Mouse (Mus musculus) embryonic facial prominence, embryonic 13.5 days (tissue): ENCODE data around the gene Clps. TPM values are rescaled to one million over a fixed set of nuclear protein-coding genes. Genes with fewer than 3 reads are reported as not detected.

Source experiments
- ATAC-seq: fragments of 200-750 bp; cut with Nextera tagmentation; 2 replicates; pipeline ENCODE4 v1.8.0; 2017; ENCODE audit warnings: low read depth; ENCODE audit not compliant: insufficient number of reproducible peaks, insufficient read depth, low FRiP score, low TSS enrichment
- H3K27ac ChIP-seq: fragments of 300-500 bp; sonication (generic); 2 replicates; pipeline ENCODE4 v1.5.1; 2015; ENCODE audit warnings: moderate library complexity, mild to moderate bottlenecking, inconsistent platforms
- H3K27me3 ChIP-seq: fragments of 300-500 bp; sonication (generic); 2 replicates; pipeline ENCODE4 v1.6.1; 2015; ENCODE audit warnings: mild to moderate bottlenecking, inconsistent platforms
- H3K36me3 ChIP-seq: fragments of 300-500 bp; sonication (generic); 2 replicates; pipeline ENCODE4 v1.6.1; 2015; ENCODE audit warnings: mild to moderate bottlenecking, inconsistent platforms
- H3K4me1 ChIP-seq: fragments of 300-500 bp; sonication (generic); 2 replicates; pipeline ENCODE4 v1.6.1; 2015; ENCODE audit warnings: inconsistent platforms
- H3K4me2 ChIP-seq: fragments of 300-500 bp; sonication (generic); 2 replicates; pipeline ENCODE4 v1.6.1; 2015; ENCODE audit warnings: moderate library complexity, mild to moderate bottlenecking, inconsistent platforms
- H3K4me3 ChIP-seq: fragments of 300-500 bp; sonication (generic); 2 replicates; pipeline ENCODE4 v1.5.1; 2015; ENCODE audit warnings: mild to moderate bottlenecking, inconsistent platforms
- H3K9ac ChIP-seq: fragments of 300-500 bp; sonication (generic); 2 replicates; pipeline ENCODE4 v1.6.1; 2015; ENCODE audit warnings: mild to moderate bottlenecking, inconsistent platforms
- H3K9me3 ChIP-seq: fragments of 300-500 bp; sonication (generic); 2 replicates; pipeline ENCODE4 v1.6.1; 2016; ENCODE audit warnings: inconsistent platforms
- WGBS: fragments of 180-500 bp; shearing (Covaris S2); methylation state at CpG from one replicate; pipeline ENCODE4 v1.1.7; 2015; ENCODE audit warnings: mixed read lengths; 5-methylcytosine and 5-hydroxymethylcytosine counted together
- polyA plus RNA-seq: library from polyadenylated mRNA; unstranded; fragments of >200 nt; fragmentation: Nextera tagmentation; extraction: Ambion mirVana; gene quantifications from 2 replicates; pipeline ENCODE4 v1.2.1, GENCODE M21; 2015

The Clps gene
- polyA plus RNA-seq = 1.3 TPM in 1 of 2 replicates, not detected in the other

DNA sequence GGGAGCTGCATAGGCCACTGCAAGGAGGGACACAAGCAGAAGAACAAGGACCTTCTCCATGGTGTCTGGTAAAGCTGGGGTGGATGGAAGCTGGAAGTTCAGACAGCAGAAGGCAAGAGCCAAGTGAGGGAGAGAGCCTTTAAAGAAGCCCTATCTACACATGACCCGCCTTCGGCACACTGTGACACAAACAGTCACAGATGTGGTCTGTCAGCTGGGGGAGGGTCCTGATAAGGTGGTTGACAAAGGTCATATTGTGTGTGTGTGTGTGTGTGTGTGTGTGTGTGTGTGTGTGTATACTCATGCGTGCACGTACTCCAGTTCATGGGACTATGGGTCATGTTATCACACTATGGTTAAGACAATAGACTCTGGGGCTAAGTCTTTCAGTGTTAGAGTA is at the start of gene Clps:
Gene Clps (minus strand): TSS at position 169 of the 400 bp plus-strand sequence.
- Histone ChIP-seq H3K36me3 (no peaks in the 10 kb centered on the region), H3K9ac (no peak within 1 kb of the TSS), H3K4me3 (no peak within 1 kb of the TSS), H3K27me3 (no peaks in the 10 kb centered on the region), H3K4me1 (peaks cover 26% of the 10 kb centered on the region), H3K27ac (no peak within 1 kb of the TSS), H3K4me2 (no peak within 1 kb of the TSS), H3K9me3 (no peaks in the 10 kb centered on the region)
- 87% methylated on average over 4 of the region's 4 CpGs for WGBS
- ATAC-seq = no peak

DNA sequence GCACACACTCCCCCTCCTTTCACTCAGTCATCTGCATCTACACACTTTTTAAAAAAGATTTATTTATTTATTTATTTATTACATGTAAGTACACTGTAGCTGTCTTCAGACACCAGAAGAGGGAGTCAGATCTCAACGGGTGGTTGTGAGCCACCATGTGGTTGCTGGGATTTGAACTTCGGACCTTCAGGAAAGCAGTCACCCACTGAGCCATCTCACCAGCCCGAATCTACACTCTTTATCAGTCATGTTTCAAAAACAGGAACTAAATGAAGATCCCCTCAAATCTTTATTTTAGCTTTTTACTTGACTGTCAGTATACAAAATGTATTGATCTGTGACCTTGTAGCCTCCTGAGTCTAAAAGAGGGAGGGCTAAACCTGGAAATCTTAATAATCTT is 49.0 kb upstream of the Clps start:
- no peak for ATAC-seq
- H3K4me1 ChIP-seq = no peaks in the 10 kb centered on the region
- no peaks in the 10 kb centered on the region for H3K27me3 ChIP-seq
- H3K4me3 ChIP-seq = no peak overlapping the region
- no peak overlapping the region for H3K4me2 ChIP-seq
- no peak overlapping the region for H3K27ac ChIP-seq
- peaks cover 47% of the 10 kb centered on the region for H3K36me3 ChIP-seq
- no peaks in the 10 kb centered on the region for H3K9me3 ChIP-seq
- no peak overlapping the region for H3K9ac ChIP-seq
- WGBS = 88% methylated on average over 3 of the region's 3 CpGs

DNA sequence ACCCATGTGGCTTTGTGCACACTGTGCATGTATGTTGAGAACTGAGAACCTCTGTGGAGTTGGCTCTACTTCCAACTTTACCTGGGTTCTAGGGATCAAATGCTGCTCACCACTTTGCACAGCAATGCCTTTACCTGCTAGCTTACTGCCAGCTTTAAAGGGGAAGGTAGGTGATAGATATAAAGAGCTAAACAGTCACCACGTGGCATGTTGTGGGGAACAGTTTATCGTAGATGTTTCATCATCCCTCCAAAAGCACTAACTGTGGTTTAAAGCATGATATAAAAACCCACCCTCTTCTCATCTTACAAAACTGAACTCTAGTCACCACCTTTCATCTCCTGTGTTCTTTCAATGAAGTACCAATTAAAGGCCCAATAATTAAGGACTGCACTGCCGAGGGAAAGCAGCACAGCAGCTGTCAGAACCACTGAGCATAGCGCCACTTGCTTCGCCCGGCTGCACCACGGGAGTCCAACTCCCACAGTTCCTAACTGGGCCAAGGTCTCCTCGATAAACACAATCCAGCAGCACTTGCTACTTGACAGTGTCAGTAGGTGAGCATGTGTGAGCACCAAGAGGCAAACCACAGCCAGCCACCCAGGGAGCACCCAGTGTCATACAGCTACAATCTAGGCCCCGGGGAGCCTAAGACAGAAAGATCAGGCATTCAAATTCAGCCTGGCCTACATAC is 41.1 kb upstream of the Clps start:
- no peak for ATAC-seq
- no peak overlapping the region for H3K9ac ChIP-seq
- 86% methylated on average over 9 of the region's 9 CpGs for WGBS
- no peaks in the 10 kb centered on the region for H3K27me3 ChIP-seq
- no peaks in the 10 kb centered on the region for H3K4me1 ChIP-seq
- no peak overlapping the region for H3K4me3 ChIP-seq
- no peaks in the 10 kb centered on the region for H3K9me3 ChIP-seq
- no peak overlapping the region for H3K27ac ChIP-seq
- H3K4me2 ChIP-seq = no peak overlapping the region
- peaks cover 91% of the 10 kb centered on the region for H3K36me3 ChIP-seq

DNA sequence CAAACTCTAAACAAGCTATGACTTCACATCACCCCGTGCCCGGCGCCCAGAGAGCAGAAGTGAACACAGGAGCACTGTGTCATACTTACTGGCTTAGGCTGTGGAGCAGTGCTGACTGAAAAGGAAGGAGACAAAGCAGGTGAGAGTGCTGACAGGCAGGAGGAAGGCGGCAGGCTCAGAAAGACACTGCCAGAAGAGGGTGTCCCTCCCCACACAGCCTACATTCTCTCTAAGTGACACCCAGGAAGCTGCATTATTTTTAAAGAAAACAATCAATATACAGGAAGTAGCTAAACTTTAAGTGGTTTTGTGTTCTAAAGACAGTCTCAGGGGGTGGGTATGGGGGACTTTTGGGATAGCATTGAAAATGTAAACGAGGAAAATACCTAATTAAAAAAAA is 40.2 kb upstream of the Clps start:
- peaks cover 91% of the 10 kb centered on the region for H3K36me3 ChIP-seq
- no peak overlapping the region for H3K4me2 ChIP-seq

DNA sequence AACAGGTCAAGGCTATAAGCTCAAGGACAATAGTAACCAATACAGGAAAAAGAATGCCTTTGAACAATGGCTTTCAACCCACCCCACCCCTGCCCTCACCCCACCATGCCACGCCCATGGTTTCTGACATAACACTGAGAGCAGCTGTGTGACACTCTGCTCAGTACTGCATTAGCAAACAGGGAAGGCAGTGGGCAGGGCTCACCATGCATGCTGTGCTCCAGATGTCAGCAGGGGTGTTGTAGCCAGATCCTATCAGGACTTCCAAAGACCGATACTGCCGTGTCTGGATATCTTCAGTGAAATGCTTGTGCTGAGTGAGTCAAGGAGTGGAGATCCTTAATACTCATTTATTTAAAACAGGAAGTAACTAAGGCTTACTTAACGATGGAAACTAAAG is 33.4 kb upstream of the Clps start:
- H3K4me3 ChIP-seq = no peak overlapping the region
- H3K36me3 ChIP-seq = peaks cover 90% of the 10 kb centered on the region
- no peaks in the 10 kb centered on the region for H3K27me3 ChIP-seq
- no peak overlapping the region for H3K27ac ChIP-seq
- no peak overlapping the region for H3K4me2 ChIP-seq
- no peaks in the 10 kb centered on the region for H3K9me3 ChIP-seq
- H3K4me1 ChIP-seq = no peaks in the 10 kb centered on the region
- ATAC-seq = no peak
- WGBS = 78% methylated on average over 4 of the region's 4 CpGs
- no peak overlapping the region for H3K9ac ChIP-seq

More for the DNA sequence above, 40.2 kb upstream of the Clps start:
- no peaks in the 10 kb centered on the region for H3K27me3 ChIP-seq
- H3K9me3 ChIP-seq = no peaks in the 10 kb centered on the region
- 86% methylated on average over 5 of the region's 5 CpGs for WGBS
- H3K4me3 ChIP-seq = no peak overlapping the region
- H3K27ac ChIP-seq = no peak overlapping the region
- ATAC-seq = no peak
- H3K4me1 ChIP-seq = no peaks in the 10 kb centered on the region
- H3K9ac ChIP-seq = no peak overlapping the region

DNA sequence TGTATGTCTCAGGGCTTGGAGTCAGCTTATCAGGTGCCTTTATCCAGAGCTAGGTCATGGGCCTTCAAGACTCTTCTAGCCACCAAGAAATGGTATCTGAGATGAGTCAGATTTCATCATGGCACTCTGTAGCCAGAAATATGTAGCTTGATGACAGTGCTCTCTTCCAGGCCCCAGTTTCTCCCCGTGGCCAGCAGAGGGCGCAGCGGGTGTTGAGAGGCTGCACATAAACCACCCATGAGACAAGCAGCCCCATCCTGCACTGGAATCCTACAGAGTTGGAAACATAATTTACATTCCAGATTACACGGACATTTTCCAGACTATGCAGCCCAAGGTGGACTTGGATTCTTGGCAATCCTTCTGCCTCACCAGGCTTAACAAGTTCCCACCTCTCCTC is 32.4 kb upstream of the Clps start:
- no peak for ATAC-seq
- H3K4me1 ChIP-seq = no peaks in the 10 kb centered on the region
- 16% methylated on average over 4 of the region's 4 CpGs for WGBS

DNA sequence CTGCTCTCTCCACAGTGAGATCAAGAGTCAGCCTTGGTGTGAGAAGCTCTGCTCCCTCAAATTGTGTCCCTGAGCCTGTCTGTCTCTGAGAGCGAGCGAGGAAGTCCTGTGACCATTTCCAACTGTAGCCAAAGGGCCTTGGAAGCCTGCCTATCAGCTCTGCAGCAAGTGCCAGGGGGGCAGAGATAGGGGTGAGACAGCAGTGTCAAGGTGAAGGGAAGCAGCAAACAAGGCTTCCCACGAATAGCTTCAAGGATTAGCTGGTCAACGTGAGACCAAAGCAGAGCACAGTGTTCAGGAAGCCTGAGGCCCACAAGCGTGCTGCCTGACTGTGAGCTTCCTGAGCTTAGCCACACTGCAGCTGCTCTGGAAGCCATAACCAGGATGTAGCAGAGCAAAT is 30.9 kb upstream of the Clps start:
- no peaks in the 10 kb centered on the region for H3K4me1 ChIP-seq
- no peak overlapping the region for H3K4me2 ChIP-seq
- H3K9ac ChIP-seq = no peak overlapping the region
- no peak overlapping the region for H3K27ac ChIP-seq
- WGBS = 93% methylated on average over 5 of the region's 5 CpGs
- H3K9me3 ChIP-seq = no peaks in the 10 kb centered on the region
- H3K4me3 ChIP-seq = no peak overlapping the region
- no peaks in the 10 kb centered on the region for H3K27me3 ChIP-seq
- peaks cover 85% of the 10 kb centered on the region for H3K36me3 ChIP-seq
- no peak for ATAC-seq

More for the DNA sequence above, 32.4 kb upstream of the Clps start:
- Histone ChIP-seq H3K27ac (no peak overlapping the region), H3K4me3 (no peak overlapping the region), H3K9me3 (no peaks in the 10 kb centered on the region), H3K9ac (no peak overlapping the region), H3K4me2 (no peak overlapping the region), H3K27me3 (no peaks in the 10 kb centered on the region), H3K36me3 (peaks cover 92% of the 10 kb centered on the region)

DNA sequence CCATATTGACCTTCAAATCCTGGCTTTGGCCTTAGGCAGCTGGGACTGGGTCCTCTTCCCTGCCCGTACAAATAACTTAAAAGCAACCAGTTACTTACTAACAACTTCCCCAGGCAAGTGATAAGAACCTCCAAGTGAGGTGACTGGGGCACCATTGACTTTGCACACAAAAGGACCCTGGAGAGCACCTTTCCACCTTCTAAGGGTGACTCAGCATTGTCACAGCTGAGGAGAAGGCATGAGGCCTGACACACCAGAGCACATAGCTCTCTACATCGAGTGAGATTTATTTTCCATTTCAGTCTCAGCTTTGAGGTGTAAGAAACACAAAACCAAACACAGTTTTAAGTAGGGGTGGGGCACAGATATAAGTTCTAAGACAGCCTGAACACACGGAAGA is 30.0 kb upstream of the Clps start:
- 90% methylated on average over 3 of the region's 3 CpGs for WGBS
- H3K9me3 ChIP-seq = no peaks in the 10 kb centered on the region
- no peak overlapping the region for H3K4me3 ChIP-seq
- no peaks in the 10 kb centered on the region for H3K27me3 ChIP-seq
- H3K4me1 ChIP-seq = no peaks in the 10 kb centered on the region
- no peak overlapping the region for H3K4me2 ChIP-seq
- peaks cover 76% of the 10 kb centered on the region for H3K36me3 ChIP-seq
- no peak overlapping the region for H3K27ac ChIP-seq
- H3K9ac ChIP-seq = no peak overlapping the region
- no peak for ATAC-seq

DNA sequence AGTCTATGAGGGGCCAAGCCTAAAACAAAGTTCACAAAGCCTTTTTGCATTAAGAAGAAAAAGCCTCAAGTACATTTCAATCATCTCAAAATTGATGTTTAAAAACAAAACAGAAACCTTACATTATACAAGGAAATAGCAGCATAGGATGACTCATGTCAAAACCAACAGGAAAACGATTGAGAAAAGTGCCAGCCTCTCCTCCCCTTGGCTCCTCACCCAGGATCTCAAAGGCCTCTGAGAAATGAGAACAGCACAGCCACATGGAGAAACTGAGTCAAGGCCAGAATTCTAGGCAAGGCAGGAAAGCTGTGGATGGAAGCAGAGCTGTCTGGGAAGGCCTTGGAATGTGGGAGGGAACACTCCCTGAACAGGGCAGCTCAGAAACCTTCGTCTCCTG is 28.0 kb upstream of the Clps start:
- Histone ChIP-seq H3K9me3 (no peaks in the 10 kb centered on the region), H3K27ac (no peak overlapping the region), H3K4me1 (0 out of 2 replicates have a peak, but pooled peaks cover 5% of the 10 kb centered on the region), H3K9ac (no peak overlapping the region), H3K36me3 (peaks cover 62% of the 10 kb centered on the region), H3K4me3 (no peak overlapping the region), H3K27me3 (no peaks in the 10 kb centered on the region), H3K4me2 (no peak overlapping the region)
- 78% methylated on average over 2 of the region's 2 CpGs for WGBS
- no peak for ATAC-seq

DNA sequence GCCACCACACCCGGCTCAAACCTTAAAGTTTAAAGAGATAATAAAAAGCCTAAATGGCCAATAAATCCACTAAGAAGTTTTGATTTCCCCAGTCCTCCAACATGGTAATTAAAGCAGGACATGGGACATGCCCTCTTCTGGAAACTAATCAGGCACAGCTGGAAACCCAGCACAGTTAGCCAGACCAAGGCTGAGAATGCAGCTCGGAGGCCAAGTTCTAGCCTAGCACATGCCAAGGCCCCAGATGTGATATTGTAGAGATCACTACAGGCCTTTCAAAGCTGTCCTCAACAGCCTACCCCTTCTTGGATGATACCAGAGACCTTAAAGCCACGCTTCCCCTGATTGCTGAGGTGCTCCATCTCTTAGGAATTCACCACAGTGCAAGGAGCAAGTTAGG is 25.9 kb upstream of the Clps start:
- WGBS = 60% methylated on average over 3 of the region's 3 CpGs
- Histone ChIP-seq H3K27me3 (no peaks in the 10 kb centered on the region), H3K36me3 (peaks cover 41% of the 10 kb centered on the region)

DNA sequence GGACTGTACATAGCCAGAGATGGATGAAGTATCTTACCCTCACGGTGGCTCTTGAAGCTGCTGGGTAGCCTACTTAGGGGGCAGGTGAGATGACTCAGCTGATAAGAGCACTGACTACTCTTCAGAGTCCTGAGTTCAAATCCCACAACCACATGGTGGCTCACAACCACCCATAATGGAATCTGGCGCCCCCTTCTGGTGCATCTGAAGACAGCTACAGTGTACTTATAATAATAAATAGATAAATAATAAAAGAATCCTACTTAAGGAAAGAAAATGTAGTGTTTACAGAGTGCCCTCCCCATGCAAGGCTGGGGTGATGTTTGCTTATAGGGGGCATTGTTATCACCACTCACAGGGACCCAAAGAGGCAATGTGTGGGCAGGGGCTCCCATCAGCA is 20.5 kb upstream of the Clps start:
- H3K9me3 ChIP-seq = no peaks in the 10 kb centered on the region
- H3K4me1 ChIP-seq = 0 out of 2 replicates have a peak, but pooled peaks cover 5% of the 10 kb centered on the region
- no peak overlapping the region for H3K27ac ChIP-seq
- no peak overlapping the region for H3K9ac ChIP-seq
- H3K4me3 ChIP-seq = no peak overlapping the region
- ATAC-seq = no peak
- H3K27me3 ChIP-seq = 0 out of 2 replicates have a peak, but pooled peaks cover under 1% of the 10 kb centered on the region
- no peak overlapping the region for H3K4me2 ChIP-seq
- H3K36me3 ChIP-seq = no peaks in the 10 kb centered on the region
- WGBS = 47% methylated on average over 2 of the region's 2 CpGs

More for the DNA sequence above, 25.9 kb upstream of the Clps start:
- Histone ChIP-seq H3K27ac (no peak overlapping the region), H3K4me3 (no peak overlapping the region), H3K4me2 (no peak overlapping the region), H3K9ac (no peak overlapping the region), H3K9me3 (no peaks in the 10 kb centered on the region), H3K4me1 (0 out of 2 replicates have a peak, but pooled peaks cover 5% of the 10 kb centered on the region)
- ATAC-seq = no peak

DNA sequence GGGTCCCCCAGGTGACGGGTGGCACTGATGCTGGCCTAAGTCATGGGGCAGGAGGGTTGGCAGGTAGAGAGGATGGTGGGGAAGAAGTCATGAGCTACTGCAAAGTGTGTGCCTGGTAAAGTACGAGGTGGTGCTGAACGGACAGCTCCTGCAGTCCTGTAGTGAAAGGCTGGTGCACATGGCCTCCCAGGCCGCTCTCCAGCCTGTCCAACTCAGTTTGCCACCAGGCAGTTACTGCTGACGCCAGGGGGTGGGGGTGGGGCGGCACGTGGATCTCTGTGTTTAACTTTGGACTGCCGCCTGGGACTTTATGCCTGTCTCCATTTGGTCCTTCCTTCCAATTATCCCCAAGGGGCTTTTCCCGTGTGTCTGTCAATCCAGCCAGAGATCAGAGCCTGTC is 19.8 kb upstream of the Clps start:
- Histone ChIP-seq H3K27me3 (peaks cover 6% of the 10 kb centered on the region; the same call in 1 of the 2 replicates), H3K4me3 (no peak overlapping the region), H3K9me3 (no peaks in the 10 kb centered on the region), H3K4me1 (peaks cover 10% of the 10 kb centered on the region), H3K4me2 (no peak overlapping the region), H3K36me3 (no peaks in the 10 kb centered on the region), H3K9ac (no peak overlapping the region), H3K27ac (no peak overlapping the region)
- no peak; the same call in 1 of the 2 replicates for ATAC-seq
- 5% methylated on average over 9 of the region's 9 CpGs for WGBS
